Mouse (Mus musculus) thymus, adult 2 months (tissue): ENCODE data around the gene Phlda1. TPM values are rescaled to one million over a fixed set of nuclear protein-coding genes. Genes with fewer than 3 reads are reported as not detected.

Source experiments
- DNase-seq: peaks from one replicate; pipeline ENCODE4 v3.0.0; 2021
- H3K27ac ChIP-seq: fragments of 200-500 bp; 2 replicates; pipeline ENCODE4 v1.5.1; 2012; ENCODE audit warnings: low read length, control low read depth; ENCODE audit not compliant: control insufficient read depth, insufficient read depth
- H3K27me3 ChIP-seq: fragments of 200-500 bp; 2 replicates; pipeline ENCODE4 v1.6.1; 2012; ENCODE audit warnings: mild to moderate bottlenecking, low read length, moderate library complexity, mixed read lengths; ENCODE audit not compliant: control insufficient read depth, insufficient read depth
- H3K36me3 ChIP-seq: fragments of 200-500 bp; 2 replicates; pipeline ENCODE4 v1.6.1; 2012; ENCODE audit warnings: mild to moderate bottlenecking, low read length, moderate library complexity; ENCODE audit not compliant: control insufficient read depth, insufficient read depth
- H3K4me1 ChIP-seq: fragments of 200-500 bp; replicated peaks from 2 replicates; pipeline ENCODE4 v1.6.1; 2012; ENCODE audit warnings: low read length; ENCODE audit not compliant: control insufficient read depth, insufficient read depth
- H3K4me3 ChIP-seq: fragments of 200-500 bp; 2 replicates; pipeline ENCODE4 v1.5.1; 2012; ENCODE audit warnings: mild to moderate bottlenecking, low read length, control low read depth, moderate library complexity; ENCODE audit not compliant: control insufficient read depth, insufficient read depth
- CTCF ChIP-seq: fragments of 200-500 bp; IDR thresholded peaks from 2 replicates; pipeline ENCODE4 v1.5.1; 2012; ENCODE audit warnings: mild to moderate bottlenecking, control low read depth, low read length, moderate library complexity, borderline replicate concordance; ENCODE audit not compliant: control insufficient read depth, poor library complexity, insufficient read depth; ENCODE audit errors: extremely low read depth
- POLR2A ChIP-seq: fragments of 200-500 bp; IDR thresholded peaks from 2 replicates; pipeline ENCODE4 v1.6.1; 2012; ENCODE audit warnings: mild to moderate bottlenecking, low read length, control low read depth, moderate library complexity; ENCODE audit not compliant: control insufficient read depth, poor library complexity, insufficient read depth; ENCODE audit errors: extremely low read depth
- WGBS: fragments of 180-500 bp; shearing (Covaris S2); methylation state at CpG from one replicate; pipeline ENCODE4 v1.1.7; 2018; 5-methylcytosine and 5-hydroxymethylcytosine counted together
- polyA plus RNA-seq: library from polyadenylated mRNA; depleted of rRNA; stranded (reverse); fragments of >200 nt; gene quantifications from 2 replicates; pipeline ENCODE4 v1.2.3, GENCODE M21; 2012

The Phlda1 gene
- polyA plus RNA-seq, 1 experiment, result 14.3 TPM

GRCm38 (mm10) chr10:111509103-111509784 is 3.2 kb downstream of the Phlda1 start:
- Histone ChIP-seq H3K36me3 (no peaks in the 10 kb centered on the region), H3K27ac (no peak overlapping the region), H3K4me3 (no peak overlapping the region), H3K4me1 (peaks cover 31% of the 10 kb centered on the region), H3K27me3 (no peaks in the 10 kb centered on the region)
- TF ChIP-seq CTCF (no peak), POLR2A (no peak)
- WGBS, result 65% methylated on average over 8 of the region's 8 CpGs
- no peak for DNase-seq

GRCm38 (mm10) chr10:111509981-111510380 is 3.9 kb downstream of the Phlda1 start:
- H3K36me3 ChIP-seq, result no peaks in the 10 kb centered on the region
- H3K4me3 ChIP-seq, result no peak overlapping the region
- no peak for TF ChIP-seq CTCF
- TF ChIP-seq POLR2A, result no peak
- no peaks in the 10 kb centered on the region for H3K27me3 ChIP-seq
- WGBS, result 74% methylated on average over 7 of the region's 7 CpGs
- DNase-seq, result no peak
- peaks cover 31% of the 10 kb centered on the region for H3K4me1 ChIP-seq
- no peak overlapping the region for H3K27ac ChIP-seq

GRCm38 (mm10) chr10:111510798-111511197 is 4.7 kb downstream of the Phlda1 start:
- H3K4me1 ChIP-seq, result peaks cover 35% of the 10 kb centered on the region
- TF ChIP-seq CTCF, result no peak
- TF ChIP-seq POLR2A, result no peak
- H3K36me3 ChIP-seq, result no peaks in the 10 kb centered on the region
- no peak for DNase-seq
- H3K27me3 ChIP-seq, result no peaks in the 10 kb centered on the region
- H3K27ac ChIP-seq, result no peak overlapping the region
- 24% methylated on average over 7 of the region's 7 CpGs for WGBS
- no peak overlapping the region for H3K4me3 ChIP-seq

- Histone ChIP-seq H3K4me1 (peaks cover 44% of the 10 kb centered on the region), H3K27ac (no peak overlapping the region), H3K36me3 (no peaks in the 10 kb centered on the region), H3K27me3 (no peaks in the 10 kb centered on the region), H3K4me3 (no peak overlapping the region)
- WGBS, result 92% methylated on average over 10 of the region's 10 CpGs
- DNase-seq, result no peak
- TF ChIP-seq POLR2A (no peak), CTCF (no peak)
These were observed 6.0 kb downstream of the Phlda1 start for GRCm38 (mm10) chr10:111512036-111512568.

- Histone ChIP-seq H3K36me3 (no peaks in the 10 kb centered on the region), H3K27me3 (no peaks in the 10 kb centered on the region), H3K4me1 (peaks cover 37% of the 10 kb centered on the region), H3K27ac (no peak overlapping the region), H3K4me3 (no peak overlapping the region)
- TF ChIP-seq POLR2A (no peak), CTCF (no peak)
- 92% methylated on average over 5 of the region's 5 CpGs for WGBS
- no peak for DNase-seq
These were observed 8.3 kb downstream of the Phlda1 start for GRCm38 (mm10) chr10:111514282-111514885.

- peak overlapping the region; percentile 79; the same call in 1 of the 2 replicates for H3K27ac ChIP-seq
- no peaks in the 10 kb centered on the region for H3K27me3 ChIP-seq
- peaks cover 33% of the 10 kb centered on the region for H3K4me1 ChIP-seq
- H3K36me3 ChIP-seq, result no peaks in the 10 kb centered on the region
- TF ChIP-seq POLR2A (no peak), CTCF (no peak)
- no peak for DNase-seq
- WGBS, result 91% methylated on average over 17 of the region's 17 CpGs
- no peak overlapping the region for H3K4me3 ChIP-seq
These were observed 9.3 kb downstream of the Phlda1 start for GRCm38 (mm10) chr10:111515071-111516010.
